Mouse (Mus musculus) left cerebral cortex, postnatal 4 days (tissue): ENCODE results near the gene Tmem30a. TPM values are rescaled to one million over a fixed set of nuclear protein-coding genes. Genes with fewer than 3 reads are reported as not detected.

Experiments
- DNase-seq: peaks from one replicate; pipeline ENCODE4 v3.0.0-alpha.2; 2022
- intact Hi-C: fragments of 180-260 bp; cut with DNase I; formaldehyde crosslinking; loops from one replicate; pipeline ENCODE4 v1.15.1; 2025
- total RNA-seq, 2 experiments: library from RNA; stranded (reverse); gene quantifications; 2 replicates each; pipeline ENCODE4 v1.2.3; 2021

The Tmem30a gene
- total RNA-seq = 100 to 1,000 TPM; 120 to 123 TPM

DNA sequence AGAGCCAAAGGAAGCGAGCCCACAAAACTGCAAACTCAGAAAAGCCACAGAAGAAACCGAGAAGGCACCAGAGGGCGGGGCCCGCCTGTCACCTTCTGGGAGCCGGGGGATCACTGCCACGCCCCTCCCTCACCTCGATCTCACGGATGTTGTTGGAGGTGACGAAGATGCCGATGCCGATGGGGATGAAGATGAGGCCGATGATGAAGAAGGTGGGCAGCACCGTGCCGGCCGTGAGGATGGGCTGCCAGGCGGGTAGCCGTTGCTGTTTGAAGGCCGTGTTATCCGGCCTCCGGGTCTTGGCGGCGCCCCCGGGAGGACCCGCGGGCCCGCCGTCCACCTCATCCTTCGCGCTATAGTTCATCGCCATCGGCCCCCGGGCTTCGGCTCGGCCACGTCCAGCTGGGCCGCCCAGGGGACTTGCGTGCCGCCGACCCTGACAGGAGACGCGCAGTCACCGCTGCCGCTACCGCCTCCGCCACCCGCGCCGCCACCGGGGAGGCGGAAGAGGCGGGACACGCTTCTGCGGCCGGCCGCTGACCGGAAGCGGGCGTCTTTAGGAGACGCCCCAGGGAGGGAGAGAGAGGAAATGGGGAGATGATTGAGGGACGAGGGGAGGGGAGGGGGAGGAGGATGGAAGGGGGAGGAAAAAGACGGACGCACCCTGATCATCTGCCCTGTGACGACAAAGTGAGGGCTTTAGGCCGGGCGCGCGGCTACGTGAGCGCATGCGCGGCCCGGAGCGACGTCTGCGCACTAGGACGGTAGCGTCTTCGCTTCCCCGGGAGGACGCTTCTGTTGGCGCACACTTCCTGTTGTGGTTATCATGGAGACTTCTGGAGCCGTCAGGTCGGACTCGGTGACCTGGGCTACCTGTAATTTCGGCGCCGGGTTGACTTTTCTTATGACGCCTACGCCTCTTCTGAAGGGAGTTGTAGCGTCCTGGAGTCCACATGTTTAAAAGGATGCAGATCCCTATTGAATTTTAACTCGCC lies at the start of gene Tmem30a:
Tmem30a (minus strand) TSS at position 667 of the 995 bp plus-strand sequence.
- intact Hi-C loops = no loop called here
- DNase-seq = peak; percentile 96

GRCm38 (mm10) chr9:79842615-79843014 lies 49.3 kb upstream of the Tmem30a start:
- intact Hi-C loops = no loop called here
- DNase-seq = no peak

DNA sequence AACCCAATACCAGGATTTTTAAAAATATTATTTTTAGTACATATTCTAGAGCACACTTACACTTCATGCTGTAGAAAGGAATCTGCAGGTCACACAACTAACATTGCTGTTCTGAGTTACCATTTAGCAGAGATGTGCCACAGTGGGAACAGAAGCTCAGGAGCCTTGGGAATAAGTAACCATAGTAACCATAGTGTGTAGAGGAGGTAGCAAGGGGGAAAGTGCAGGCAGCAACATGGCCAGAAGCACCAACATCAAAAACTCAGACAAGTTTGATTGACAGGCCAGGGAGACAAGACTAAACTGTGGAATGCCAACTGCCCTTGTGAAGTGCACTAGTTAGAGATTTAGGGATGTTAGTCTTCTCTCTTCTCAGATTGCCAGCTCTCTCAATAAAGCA lies 48.7 kb upstream of the Tmem30a start:
- intact Hi-C loops = no loop called here

DNA sequence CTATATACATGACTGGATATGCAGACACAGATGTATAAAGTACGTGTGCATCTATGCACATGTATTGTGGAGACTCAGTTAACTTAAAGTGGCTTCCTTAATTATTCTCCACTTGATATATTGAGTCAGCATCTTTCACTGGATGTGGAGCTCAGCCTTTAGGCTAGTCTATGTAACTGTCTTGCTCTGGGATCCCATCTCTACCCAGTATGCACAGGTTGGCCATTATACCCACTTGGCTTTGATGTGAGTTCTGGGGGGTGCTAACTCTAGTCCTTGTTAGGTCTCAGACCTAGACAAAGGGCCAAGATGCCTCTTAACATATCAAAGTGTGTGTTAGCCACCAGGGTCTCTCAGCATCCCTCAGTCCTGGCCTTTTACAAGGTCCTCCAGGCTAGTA lies 38.0 kb upstream of the Tmem30a start:
- intact Hi-C loops = no loop called here

More for the DNA sequence above, 48.7 kb upstream of the Tmem30a start:
- no peak for DNase-seq

GRCm38 (mm10) chr9:79830874-79831273 lies 37.6 kb upstream of the Tmem30a start:
- intact Hi-C loops = no loop called here
- DNase-seq = no peak

More for the DNA sequence above, 38.0 kb upstream of the Tmem30a start:
- DNase-seq = no peak

DNA sequence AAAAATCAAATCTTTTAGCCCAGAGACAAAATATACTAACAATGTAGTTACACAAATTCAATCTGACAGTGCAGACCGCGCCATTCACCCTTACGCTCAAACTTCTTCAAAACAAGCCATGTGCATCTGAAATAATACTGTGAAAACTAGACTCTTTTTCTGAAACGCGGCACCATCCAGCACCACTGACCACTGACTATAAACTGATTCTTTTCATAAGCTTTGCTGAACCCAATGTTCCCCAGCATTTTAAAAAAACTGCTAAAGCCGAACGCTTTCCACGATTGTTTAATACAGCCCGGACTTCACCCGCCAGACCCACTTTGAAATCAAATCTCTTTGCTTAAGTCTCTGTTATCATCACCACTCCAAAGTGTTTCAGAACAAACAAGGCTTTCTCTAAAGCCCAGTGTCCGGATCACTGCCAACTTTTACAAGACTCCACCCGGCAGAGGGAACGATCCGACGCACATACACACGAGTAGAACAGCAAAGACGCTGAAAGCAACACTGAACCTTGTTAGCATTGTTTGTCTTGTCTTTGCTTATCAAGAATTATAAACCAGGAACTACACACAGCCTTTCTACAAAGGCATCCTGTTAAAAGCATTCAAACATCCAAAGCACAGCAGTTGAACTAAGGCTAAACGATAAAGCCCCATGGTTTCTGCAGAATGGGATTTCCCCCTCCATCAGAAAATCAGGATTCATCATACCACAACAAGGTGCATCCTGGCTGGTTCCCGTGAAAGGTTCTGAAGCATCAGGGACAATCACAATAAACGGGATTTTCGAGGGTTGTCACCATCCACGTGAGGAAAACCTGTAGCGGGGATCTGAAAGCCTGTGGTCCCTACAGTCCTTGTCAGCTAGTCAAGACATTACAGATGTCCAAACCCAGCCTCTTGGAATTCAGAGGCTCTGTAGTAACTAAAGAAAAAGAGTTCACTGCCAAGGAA lies 36.8 kb upstream of the Tmem30a start:
- DNase-seq = no peak
- intact Hi-C loops = no loop called here

GRCm38 (mm10) chr9:79827072-79827471 lies 33.8 kb upstream of the Tmem30a start:
- intact Hi-C loops = no loop called here
- DNase-seq = no peak

DNA sequence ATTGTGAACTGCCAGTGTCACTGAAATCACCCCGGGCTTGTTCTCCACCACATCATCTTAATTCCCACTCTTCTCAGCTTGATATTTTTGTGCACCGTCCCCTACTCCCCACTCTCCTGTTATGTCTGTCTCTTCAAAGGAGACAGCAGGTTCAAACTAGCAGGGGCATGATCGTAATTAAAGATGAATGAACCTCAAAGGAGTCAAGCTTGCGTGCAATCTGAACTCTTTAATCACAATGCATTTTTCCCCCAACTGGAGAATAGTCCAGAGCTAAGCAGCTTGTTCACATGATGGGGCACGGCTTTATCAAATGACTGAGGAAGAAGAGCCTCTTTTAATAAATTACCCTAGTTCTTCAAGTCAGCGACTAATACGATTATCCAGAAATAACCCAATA lies 32.2 kb upstream of the Tmem30a start:
- DNase-seq = no peak
- intact Hi-C loops = no loop called here

DNA sequence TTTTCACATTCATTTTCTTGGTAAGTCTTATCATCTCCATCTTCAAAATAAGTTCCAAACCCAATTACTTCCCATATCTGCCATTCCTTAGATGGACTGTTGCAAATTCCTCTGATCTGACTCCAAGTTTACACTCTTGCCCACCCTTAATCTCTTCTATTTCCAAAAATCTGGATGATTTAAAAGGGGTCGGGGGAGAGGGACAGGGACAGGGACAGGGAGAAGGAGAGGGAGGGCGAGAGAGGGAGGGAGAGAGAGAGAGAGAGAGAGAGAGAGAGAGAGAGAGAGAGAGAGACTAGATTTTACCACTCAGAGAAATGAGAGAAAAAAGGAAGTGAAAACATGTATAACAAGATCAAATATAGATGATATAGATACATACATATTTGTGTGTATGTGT lies 30.5 kb upstream of the Tmem30a start:
- intact Hi-C loops = no loop called here
- no peak for DNase-seq

DNA sequence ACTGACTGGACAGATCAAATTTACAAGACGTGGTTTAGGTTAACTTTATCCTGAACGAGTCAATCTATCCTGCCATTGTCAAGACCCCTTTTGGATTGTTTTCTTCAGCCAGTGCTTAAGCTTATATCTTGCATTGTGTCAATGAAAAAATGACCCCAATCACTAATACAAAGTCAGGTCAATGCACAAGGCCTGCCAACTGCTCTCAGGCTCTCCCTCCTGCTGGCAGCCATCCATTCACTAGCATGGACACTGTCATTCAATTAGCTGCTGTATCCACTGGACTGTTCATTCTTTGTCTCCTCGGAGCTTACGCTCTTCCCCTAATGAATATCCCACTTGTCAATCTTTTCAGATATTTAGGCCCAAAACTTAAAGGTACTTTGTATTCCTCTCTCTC lies 30.1 kb upstream of the Tmem30a start:
- DNase-seq = peak; percentile 31
- intact Hi-C loops = no loop called here

- intact Hi-C loops = no loop called here
Measured at GRCm38 (mm10) chr9:79816464-79816863, 23.2 kb upstream of the Tmem30a start.

DNA sequence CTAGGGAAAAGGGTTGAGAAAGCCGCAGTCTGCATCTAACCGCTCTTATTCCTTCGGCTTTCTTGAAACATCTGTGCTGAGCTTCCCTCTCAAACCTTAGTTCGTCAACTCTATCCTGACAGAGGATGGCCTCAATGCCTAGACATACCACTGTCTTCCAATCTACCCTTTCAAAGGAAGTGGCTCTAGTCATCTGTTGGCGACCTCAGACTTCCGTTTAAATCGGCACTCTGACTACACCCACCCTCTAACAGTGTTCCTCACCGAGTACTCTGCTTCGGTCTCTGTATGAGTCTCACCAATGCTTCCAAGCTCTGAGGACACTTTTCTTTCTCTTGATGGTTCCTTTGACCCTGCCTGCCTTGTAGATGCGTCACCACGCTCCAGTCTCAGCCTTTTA lies 22.7 kb upstream of the Tmem30a start:
- no peak for DNase-seq
- intact Hi-C loops = no loop called here

More at GRCm38 (mm10) chr9:79816464-79816863, 23.2 kb upstream of the Tmem30a start:
- DNase-seq = no peak

DNA sequence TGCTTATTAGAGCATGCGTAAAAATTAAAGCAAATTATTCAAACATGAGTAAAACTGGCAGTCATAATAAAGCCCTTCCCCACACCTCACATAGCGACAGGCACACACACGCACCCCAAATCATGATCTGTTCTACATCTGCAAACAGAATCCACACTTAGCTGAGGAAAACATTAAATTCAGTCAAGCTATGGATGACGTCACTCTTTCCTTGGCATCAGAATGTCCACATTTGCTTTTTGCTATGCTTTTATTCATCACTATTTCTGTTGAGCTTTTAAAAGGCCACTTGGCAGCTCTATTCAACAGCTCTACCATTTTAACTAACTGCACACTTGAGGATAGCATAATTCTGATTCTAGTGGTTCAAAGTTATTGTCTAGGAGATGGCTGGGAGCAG lies 21.3 kb upstream of the Tmem30a start:
- DNase-seq = no peak
- intact Hi-C loops = no loop called here

DNA sequence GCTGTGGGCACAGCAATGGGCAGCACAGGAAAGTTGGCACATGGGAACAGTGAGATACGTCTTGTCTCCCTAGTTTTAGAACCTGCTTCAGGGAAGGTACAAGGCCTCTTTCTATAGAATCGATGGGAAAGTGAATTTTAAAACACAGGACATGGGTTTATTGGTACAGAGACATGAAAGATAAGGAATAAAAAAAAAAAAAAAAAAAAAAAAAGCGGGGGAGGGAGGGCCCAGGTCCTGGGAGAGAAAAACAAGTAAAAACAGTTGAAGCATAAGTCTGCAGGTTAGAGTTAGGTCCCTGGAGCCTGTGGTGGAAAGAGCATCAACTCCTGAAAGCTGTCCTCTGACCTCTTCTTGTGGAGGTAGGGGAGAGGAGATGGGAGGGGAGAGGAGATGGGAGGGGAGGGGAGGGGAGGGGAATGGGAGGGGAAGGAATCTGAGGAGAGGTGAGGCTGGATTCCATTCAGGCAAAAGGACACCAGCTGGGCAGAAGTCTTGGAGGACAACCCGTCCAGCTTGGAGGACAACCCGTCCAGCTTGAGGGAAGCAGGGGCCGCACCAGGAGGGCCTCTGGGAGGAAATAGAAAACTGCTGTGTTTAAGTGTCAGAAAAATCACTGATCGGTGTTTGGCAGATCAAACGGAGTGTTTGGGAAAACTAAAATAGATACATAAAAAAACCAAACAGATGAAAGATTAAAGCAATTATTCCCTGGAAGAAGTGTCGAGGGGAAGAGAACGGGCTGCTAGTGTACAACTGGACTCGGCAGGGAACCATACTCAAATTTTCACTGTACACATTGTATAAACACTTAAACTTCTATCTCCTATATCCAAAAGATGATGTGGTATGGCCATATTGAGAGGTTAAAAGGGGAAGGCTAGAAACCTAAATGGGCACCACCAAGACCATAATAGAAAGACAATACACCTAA lies 17.9 kb upstream of the Tmem30a start:
- intact Hi-C loops = no loop called here

DNA sequence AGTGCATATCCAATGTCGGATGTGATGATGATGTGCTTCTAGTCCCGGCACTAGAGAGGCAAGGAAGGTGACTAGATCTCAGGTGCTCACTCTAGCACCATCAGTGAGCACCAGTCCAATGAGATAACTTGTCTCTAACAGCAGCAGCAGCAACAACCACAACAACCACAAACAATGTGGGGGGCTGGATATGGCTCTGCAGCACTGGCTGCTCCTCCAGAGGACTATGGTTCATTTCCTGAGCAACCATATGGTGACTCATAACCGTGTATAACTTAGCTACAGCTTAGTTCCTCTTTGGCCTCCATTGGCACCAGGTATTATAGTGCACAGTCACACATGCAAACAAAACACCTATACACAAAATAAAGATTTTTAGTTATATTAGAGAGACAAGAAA lies 17.2 kb upstream of the Tmem30a start:
- intact Hi-C loops = no loop called here

More for the DNA sequence above, 17.9 kb upstream of the Tmem30a start:
- DNase-seq = no peak

DNA sequence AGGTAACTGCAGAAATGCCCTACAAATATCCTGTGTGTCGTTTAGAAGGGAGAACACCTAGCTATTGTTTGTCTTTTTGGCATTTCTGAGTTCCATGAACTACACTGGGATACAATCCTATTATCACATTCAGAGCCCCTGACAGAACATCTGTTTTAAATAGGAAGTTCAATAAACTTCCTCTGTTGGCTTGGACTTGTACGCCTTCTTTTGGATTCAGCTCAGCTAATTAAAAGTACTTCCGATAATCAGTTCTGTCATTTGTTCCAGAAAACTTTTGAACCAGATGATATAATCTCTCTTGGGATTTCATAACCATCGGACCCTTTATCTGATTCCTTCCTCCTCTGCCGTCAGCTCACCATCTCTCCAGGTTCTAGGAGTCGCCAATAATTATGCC lies 16.1 kb upstream of the Tmem30a start:
- DNase-seq = no peak
- intact Hi-C loops = no loop called here

More for the DNA sequence above, 17.2 kb upstream of the Tmem30a start:
- DNase-seq = no peak

GRCm38 (mm10) chr9:79807178-79807577 lies 13.9 kb upstream of the Tmem30a start:
- intact Hi-C loops = loop anchor here (2.0 kb wide), 1 partner anchor 196 kb away; no protein-coding TSS in a partner anchor
- no peak for DNase-seq

- intact Hi-C loops = loop anchor here (2.0 kb wide), 1 partner anchor 196 kb away; no protein-coding TSS in a partner anchor
- DNase-seq = no peak
Measured at GRCm38 (mm10) chr9:79806317-79807075, 13.2 kb upstream of the Tmem30a start.

DNA sequence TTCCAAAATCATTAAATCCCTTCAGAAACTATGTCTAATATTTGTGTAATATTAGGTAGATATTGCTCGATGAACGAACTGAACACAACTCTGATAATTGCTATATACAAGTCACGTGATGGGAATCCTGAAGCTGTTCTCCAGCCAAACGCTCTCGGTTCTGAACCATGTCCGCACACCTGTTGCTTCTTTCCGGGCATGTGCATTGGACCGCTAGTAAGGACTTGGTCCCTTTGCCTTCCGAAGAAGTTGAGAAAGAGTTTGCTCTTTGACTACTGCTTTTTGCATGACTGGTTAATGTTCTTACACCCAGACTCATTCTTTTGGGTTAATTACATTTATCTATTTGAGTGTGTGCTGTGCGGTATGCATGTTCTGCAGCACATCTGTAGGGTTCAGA lies 12.1 kb upstream of the Tmem30a start:
- no peak for DNase-seq
- intact Hi-C loops = no loop called here
